Mouse (Mus musculus): ENCODE measurements at regions not wholly inside any gene's neighbourhood (a gene's known extent, or its start where the extent isn't known, plus 50 kb on each side); places are given as distances from the start of the nearest gene placed in this dataset.

- TF ChIP-seq GATA1 (IDR thresholded peaks at IDR 0.05; ENCODE audit: borderline replicate concordance, low read length), result no peak
- no peak for TF ChIP-seq CTCF (IDR thresholded peaks at IDR 0.05; ENCODE audit: low read depth, low read length)
- TF ChIP-seq POLR2AphosphoS5 (IDR thresholded peaks at IDR 0.05; ENCODE audit: insufficient replicate concordance, low read depth, low read length), result no peak
- TF ChIP-seq TAL1 (conservative IDR thresholded peaks at IDR 0.05; ENCODE audit: low read depth, low read length), result no peak
Measured at GRCm38 (mm10) chr12:42147971-42148370, 661.7 kb upstream of the Lrrn3 start.
